Mouse (Mus musculus) right cerebral cortex, postnatal 25 days (tissue): Measurements from ENCODE around the gene Rgcc.

Experiments used
- DNase-seq: peaks from one replicate; pipeline ENCODE4 v3.0.0; 2022

Gene Rgcc

DNA sequence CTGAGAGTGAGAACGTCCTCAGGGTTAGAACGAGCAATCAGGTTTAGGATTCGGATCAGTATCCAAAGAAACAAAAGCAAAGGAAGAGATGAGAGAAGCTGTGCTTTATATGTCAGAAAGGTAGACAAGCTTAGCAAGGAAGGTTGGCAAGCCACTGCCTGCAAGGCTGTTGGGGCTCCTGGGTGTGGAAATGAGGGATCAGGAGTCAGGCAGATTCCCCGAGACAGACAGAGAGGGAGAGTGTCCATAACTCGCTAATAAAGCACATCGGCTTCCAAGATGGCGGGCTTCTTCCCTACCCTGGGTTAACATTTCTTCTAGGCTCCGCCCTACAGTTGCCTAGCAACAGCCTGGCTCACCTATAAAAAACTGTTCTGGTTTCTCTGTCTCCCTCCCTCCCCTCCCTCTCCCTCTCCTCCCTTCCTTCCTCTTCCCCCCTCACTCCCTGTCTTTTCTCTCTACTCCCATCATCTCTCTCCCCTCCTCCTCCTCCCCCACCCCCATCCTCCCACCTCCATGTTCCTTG lies 25.5 kb downstream of the Rgcc start:
- DNase-seq = no peak

- no peak for DNase-seq
Measured at GRCm38 (mm10) chr14:79275441-79275840, 26.0 kb downstream of the Rgcc start.

DNA sequence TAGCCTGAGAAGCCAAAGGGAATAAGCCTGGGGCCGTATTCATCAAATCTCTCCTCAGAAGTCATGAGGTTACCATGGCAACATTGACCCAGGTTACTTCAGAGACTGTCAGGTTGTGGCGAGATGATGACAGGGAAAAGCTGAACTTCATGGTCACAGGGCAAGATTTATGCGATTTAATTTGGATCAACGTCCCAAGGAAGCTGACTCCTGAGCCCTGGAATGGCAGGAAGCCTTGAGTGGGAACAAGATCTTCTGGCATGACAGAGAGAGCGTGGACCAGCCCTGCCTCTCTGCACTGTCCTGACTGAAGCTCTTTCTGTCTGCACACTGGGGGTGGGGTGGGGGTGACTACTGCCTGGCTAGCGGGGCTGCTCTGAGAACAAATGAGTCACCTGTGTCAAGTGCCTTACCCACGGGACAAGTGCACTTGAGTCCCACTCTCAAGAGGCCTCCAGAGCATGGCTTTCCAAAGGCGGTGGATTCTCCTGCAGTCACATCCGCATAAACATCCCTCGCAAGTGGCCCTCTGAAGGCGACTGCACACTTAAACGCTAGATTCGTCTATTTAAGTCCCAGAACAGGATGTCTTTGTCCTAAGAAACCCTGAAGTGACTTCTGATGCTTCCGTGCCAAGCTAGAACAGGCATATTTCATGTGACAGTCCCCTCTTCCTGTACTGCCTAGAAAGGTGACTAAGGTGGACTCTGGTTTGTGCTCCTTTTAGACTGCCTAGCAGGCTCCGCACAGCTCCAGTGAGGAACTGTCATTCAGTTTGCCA lies 27.6 kb downstream of the Rgcc start:
- no peak for DNase-seq

DNA sequence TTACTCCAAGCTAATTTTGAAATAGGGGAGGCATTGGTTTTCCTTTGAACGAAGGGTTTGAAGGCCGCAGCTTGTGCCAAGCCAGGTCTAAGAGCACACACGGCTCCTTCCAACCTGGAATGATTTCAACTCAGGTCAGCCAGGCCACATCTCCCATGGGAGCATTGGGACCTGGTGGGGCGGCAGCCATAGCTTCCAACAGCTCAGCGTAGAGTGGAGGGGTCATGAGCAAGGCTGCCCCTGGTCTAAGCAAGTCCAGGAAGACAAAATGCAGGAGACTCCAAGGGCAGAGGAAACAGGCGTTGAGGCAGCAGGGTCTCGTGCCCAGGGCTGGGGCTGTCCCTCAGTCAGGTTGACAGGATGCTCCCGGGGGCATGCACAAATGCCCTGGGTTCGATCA lies 28.5 kb downstream of the Rgcc start:
- no peak for DNase-seq

DNA sequence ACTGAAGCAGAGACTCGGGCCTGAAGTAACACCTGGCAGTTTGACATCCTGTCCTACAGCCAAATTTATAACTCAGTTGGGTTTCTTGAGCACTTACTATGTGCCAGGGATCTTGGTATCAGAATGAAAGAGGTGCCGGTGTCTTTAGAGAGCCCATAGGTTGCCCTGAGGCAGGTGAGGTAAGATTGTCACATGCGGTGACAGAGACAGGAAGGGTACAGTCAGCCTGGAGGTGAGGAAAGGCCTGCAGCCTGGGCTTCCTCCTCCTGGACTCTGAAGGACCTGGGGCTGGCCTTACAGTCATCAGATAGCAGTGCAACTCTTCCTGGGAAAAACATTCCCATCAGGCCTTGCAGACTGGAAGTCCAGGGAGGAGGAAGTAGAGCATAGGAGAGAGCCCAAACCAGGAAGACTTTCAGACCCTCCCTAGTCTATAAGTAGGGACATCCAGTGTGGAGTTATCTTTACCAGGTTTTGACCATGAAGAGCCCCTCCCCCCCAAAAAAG lies 29.2 kb downstream of the Rgcc start:
- DNase-seq = no peak

GRCm38 (mm10) chr14:79269551-79269950 lies 31.9 kb downstream of the Rgcc start:
- no peak for DNase-seq

- no peak for DNase-seq
Measured at GRCm38 (mm10) chr14:79267878-79268277, 33.6 kb downstream of the Rgcc start.

DNA sequence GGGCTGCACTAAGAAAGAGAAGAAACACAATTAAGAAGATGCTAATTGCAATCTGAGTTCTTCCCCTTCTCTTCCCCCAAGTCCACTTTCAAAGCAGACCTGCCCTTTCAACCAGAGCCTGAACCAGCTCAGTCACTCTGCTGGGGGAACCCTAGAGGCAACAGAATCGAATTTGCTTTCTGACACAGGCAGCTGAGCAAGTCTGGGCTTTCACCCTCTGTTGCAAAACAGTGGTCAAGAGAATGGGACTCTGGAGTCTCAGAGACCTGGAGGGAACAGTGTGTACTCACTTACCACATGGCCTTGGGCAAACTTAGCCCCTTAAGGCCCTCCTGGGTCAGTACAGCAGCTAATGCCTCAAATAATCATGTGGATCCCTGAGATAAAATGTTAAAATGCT lies 34.1 kb downstream of the Rgcc start:
- DNase-seq = no peak

DNA sequence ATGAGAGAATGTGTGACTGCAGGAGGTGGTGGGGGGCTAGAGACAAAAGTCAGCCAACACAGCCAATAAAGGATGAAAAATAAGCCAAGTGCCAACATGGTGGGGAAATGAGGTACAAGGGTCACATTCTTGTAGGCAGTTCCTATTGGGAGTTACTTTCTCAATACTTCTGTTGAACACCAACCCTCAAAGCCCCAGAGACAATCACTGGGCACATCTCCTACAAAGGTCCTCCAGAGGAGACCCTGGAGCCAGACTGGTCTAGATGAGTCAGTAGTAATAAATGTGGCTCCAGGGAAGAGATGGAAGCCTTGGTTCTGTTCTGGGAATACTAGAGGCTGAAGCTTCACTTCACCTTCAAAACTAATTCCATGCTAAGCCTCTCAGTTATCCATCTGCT lies 35.0 kb downstream of the Rgcc start:
- DNase-seq = no peak

- no peak for DNase-seq
Measured at GRCm38 (mm10) chr14:79265738-79266137, 35.7 kb downstream of the Rgcc start.

- DNase-seq = no peak
Measured at GRCm38 (mm10) chr14:79263321-79263720, 38.1 kb downstream of the Rgcc start.

DNA sequence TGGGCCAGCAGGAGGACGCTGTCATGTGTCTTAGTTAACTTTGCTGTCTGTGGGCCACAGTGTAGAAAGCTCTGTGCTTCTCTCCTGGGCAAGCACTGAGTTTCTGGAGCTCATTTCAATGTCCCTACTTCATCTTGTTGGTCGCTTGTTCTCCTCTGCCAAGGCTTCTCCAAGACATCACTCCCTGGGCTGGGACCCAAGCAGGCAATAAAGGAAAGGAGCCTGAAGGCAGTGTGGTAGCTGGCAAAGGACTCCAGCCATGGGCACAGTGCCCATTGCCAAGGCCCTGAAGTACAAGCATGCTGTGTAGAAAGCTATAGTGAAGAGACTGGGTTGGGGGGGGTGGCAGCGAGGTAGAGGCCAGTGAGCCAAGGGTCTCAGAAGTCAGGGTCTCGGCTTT lies 38.8 kb downstream of the Rgcc start:
- DNase-seq = no peak

DNA sequence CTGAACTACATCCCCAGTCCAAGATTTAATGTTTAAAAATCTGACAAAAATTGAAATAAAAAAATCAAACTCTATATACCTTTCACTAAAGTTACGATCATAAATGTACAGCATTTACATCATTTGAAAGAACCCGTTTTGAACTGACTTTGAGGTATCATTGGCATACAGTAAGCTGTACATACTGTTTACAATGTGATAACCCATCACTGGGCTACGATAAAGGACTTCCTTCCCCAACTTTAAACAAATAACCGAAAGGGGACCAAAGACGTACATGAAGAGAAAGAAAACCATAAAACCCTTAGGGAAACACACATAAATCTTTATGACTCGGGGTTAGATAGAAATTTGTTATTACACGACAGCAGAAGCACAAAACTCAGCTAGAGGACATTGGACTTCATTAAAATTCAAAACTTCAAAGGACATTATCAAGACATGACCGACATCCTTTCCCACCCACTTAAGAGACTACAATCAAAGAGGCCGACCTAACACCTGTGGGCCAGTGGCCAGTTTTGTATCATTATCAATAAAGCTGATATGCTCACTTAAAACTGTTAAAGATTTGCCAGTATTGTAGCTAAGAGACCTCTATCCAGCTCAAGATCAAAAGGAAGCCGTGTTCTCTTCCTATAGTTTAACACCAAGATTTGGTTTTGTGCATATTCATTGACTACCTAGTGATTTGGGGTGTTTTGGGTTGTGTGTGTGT lies 42.2 kb downstream of the Rgcc start:
- DNase-seq = no peak

DNA sequence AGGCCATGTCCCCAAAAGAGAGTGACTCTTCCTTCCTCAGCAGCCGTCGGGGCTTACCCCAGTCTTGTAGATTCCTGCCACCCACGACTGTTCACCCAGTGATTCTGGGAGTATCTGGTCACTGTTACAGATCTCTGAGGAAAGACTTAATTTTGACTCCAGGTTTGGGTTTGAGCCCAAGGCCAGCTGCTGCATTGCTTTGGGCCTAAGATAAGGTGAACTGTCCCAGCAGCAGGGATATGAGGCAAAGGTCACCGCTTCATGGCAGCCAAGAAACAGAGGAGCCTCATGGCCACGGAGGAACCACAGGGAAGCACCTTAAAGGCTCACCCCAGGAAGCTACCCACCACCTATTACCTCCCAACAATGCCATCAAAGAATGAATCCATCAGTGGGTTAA lies 44.8 kb downstream of the Rgcc start:
- no peak for DNase-seq

DNA sequence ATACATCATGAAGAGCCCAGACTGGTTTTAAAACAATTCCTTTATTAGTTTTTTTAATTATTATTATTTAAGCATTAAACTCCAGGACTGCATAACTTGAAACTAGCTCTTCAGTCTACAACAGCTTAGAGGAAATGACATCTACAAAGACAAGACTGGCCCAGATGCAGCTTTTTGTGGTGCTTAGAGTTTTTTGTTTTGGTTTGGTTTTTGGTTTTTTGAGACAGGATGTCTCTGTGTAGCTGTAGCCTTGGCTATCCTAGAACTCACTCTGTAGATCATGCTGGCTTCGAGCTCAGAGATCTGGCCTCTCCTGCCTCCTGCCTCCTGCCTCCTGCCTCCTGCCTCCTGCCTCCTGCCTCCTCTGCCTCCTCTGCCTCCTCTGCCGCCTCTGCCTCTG lies 45.7 kb downstream of the Rgcc start:
- no peak for DNase-seq

- DNase-seq = no peak
Measured at GRCm38 (mm10) chr14:79251727-79252285, 49.6 kb downstream of the Rgcc start.

DNA sequence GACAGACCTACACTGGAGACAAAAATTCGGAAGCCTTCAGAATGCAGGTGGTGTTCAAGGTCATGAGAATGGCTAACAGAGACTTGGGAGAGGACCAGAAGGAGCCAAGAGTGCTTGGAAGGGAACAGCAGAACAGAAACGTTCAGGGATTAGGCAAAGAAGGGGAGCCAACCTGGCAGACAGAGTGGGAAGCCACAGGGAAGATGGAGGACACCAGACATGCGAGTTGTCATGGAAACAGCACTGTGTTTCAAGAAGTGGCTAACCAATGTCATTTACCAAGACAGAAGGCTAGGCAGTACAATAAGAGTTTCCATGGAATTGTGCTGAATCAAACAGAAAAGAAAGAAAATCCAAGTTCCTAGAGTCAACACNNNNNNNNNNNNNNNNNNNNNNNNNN lies 56.9 kb downstream of the Rgcc start:
- DNase-seq = no peak

- no peak for DNase-seq
Measured at GRCm38 (mm10) chr14:79243038-79243883, 58.2 kb downstream of the Rgcc start.

GRCm38 (mm10) chr14:79242386-79242720 lies 59.1 kb downstream of the Rgcc start:
- no peak for DNase-seq

DNA sequence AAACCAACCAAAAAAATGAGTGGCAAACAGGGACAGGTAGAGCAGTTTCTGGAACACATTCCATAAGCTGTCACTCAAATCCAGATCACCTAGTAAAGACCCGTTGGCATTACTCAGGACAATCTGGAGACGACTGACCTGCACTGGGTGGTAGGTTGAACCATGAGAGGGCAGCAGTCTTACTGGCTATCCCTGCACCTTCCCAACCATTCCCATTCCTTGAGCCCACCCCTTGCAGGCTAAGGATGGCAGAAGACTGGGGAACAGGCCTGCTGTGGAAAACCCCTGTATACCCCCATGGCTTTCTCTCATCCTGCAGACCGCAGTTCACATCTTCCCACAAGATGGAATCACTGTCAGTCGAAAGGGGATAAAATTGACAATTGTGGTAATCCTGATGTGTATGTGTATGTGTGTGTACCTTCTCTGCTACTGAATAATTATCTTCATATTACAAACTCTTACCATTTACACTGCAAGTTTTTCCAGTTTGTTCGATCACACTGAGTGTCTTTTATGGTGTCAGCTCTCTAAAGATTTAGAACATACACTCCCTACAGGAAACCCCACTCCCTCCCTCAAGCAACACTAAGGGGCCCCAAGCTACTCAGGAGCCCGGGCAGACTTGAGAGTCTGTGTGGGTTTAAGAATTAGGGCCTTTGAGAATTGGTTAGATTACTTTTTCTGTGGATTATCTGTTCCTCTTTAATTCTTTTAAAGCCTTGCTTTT lies 59.6 kb downstream of the Rgcc start:
- DNase-seq = no peak

DNA sequence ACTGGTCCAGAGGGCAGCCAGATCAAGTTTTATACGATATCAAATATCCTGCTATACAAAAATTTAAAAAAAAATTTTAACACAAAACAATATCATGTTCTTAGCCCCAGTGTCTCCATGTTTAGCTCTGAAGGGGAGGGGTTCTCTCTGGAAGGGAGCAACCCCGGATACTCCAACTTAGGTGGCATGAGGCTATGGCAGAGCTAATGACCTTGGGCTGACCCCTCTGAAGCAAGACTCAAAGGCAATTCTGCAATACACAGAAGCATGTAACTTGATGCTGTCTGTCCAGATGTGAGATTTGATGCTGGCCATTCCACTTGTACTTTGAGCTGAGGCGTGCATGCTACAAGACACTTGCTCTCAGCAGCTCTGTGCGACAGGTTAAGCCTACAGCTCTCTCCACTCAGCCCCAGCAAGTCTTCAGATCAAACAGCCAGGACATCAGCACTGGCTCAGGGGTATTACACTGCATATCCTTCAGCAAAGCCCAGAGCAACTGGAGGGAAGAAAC lies 60.3 kb downstream of the Rgcc start:
- DNase-seq = no peak

- DNase-seq = no peak
Measured at GRCm38 (mm10) chr14:79239402-79239801, 62.0 kb downstream of the Rgcc start.
